Mouse (Mus musculus) liver, adult 2 months (tissue): Measurements from ENCODE around the gene Tgtp2.

ENCODE experiments used
- CTCF ChIP-seq: fragments of 200-500 bp; IDR thresholded peaks from 2 replicates; pipeline ENCODE4 v1.5.1; 2011; ENCODE audit warnings: low read depth, low read length, control low read depth
- POLR2A ChIP-seq: fragments of 200-500 bp; IDR thresholded peaks from 2 replicates; pipeline ENCODE4 v1.6.1; 2011; ENCODE audit warnings: low read length, control low read depth; ENCODE audit not compliant: insufficient read depth; ENCODE audit errors: extremely low read depth

GRCm38 (mm10) chr11:49090551-49090950 is 26.5 kb upstream of the Tgtp2 start:
- TF ChIP-seq CTCF (no peak), POLR2A (no peak)
